Mouse (Mus musculus) erythroblast, embryonic 14.5 days (primary cell): ENCODE data around the gene Sohlh2.

ENCODE experiments used
- GATA1 ChIP-seq: IDR thresholded peaks from 2 replicates; pipeline ENCODE4 v1.6.1; 2012; ENCODE audit warnings: low read length, inconsistent platforms, mixed read lengths
- TAL1 ChIP-seq: IDR thresholded peaks from 3 replicates; pipeline ENCODE4 v1.6.1; 2012; ENCODE audit warnings: low read length, inconsistent platforms, mixed read lengths

DNA sequence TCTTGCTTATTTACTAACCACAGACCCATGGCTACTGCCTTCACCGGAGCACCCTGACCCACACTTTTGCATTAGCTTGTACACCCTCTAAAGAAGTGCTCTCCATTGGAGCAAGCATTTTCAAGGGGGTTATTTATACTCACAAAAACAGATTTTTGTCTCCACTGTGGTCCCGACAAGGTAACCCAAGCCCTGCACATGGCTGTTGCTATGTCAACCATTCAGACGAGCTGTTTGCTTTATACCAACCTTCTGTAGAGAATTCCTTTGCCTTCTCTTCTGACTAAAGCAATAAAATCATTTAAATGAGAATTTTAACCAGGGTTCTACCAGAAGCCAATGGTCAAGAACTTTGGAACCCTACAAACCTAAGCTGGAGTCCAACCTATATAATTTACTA is 42.0 kb downstream of the Sohlh2 start:
- TF ChIP-seq TAL1 (no peak), GATA1 (no peak)
